Mouse (Mus musculus) inflammation-experienced regulatory T-cells, adult 6 months (primary cell): ENCODE results near the gene Osbpl6. TPM values are rescaled to one million over a fixed set of nuclear protein-coding genes. Genes with fewer than 3 reads are reported as not detected.
"Not testable (repeated sequence)": the region's sequence is repeated elsewhere in the genome, so short reads cannot be mapped to it uniquely, and the experiment has no call there.

Experiments
- ATAC-seq: one replicate; pipeline ENCODE4 v1.8.0; 2017
- polyA plus RNA-seq, 3 experiments: library from polyadenylated mRNA; unstranded; fragments of 100-300 nt; shearing (Covaris generic); gene quantifications; one replicate each; pipeline ENCODE4 v1.2.1; 2017

Gene Osbpl6
- polyA plus RNA-seq, 3 experiments from 2014 or later = 0.09 TPM; not detected in 2

- ATAC-seq = peak; percentile 41
Observed at GRCm38 (mm10) chr2:76566933-76567551, 160.7 kb downstream of the Osbpl6 start.

- no peak for ATAC-seq
Observed at GRCm38 (mm10) chr2:76571543-76571942, 165.2 kb downstream of the Osbpl6 start.

GRCm38 (mm10) chr2:76578911-76579310 is 172.6 kb downstream of the Osbpl6 start:
- no peak for ATAC-seq

GRCm38 (mm10) chr2:76585090-76585489 is 178.8 kb downstream of the Osbpl6 start:
- no peak for ATAC-seq

GRCm38 (mm10) chr2:76586906-76587305 is 180.6 kb downstream of the Osbpl6 start:
- ATAC-seq = no peak

- ATAC-seq = no peak
Observed at GRCm38 (mm10) chr2:76590221-76590620, 183.9 kb downstream of the Osbpl6 start.

- no peak for ATAC-seq
Observed at GRCm38 (mm10) chr2:76592401-76592924, 186.2 kb downstream of the Osbpl6 start.

- no peak for ATAC-seq
Observed at GRCm38 (mm10) chr2:76597521-76597920, 191.2 kb downstream of the Osbpl6 start.

GRCm38 (mm10) chr2:76599214-76599613 is 192.9 kb downstream of the Osbpl6 start:
- no peak for ATAC-seq

GRCm38 (mm10) chr2:76602256-76602655 is 195.9 kb downstream of the Osbpl6 start:
- no peak for ATAC-seq

- ATAC-seq = no peak
Observed at GRCm38 (mm10) chr2:76606704-76607103, 200.4 kb downstream of the Osbpl6 start.

GRCm38 (mm10) chr2:76610326-76611104 is 204.2 kb downstream of the Osbpl6 start:
- ATAC-seq = no peak

- ATAC-seq = no peak
Observed at GRCm38 (mm10) chr2:76611996-76612395, 205.7 kb downstream of the Osbpl6 start.

- ATAC-seq = peak; percentile 41
Observed at GRCm38 (mm10) chr2:76618078-76618477, 211.8 kb downstream of the Osbpl6 start.

- ATAC-seq = no peak
Observed at GRCm38 (mm10) chr2:76620188-76620587, 213.9 kb downstream of the Osbpl6 start.

- ATAC-seq = no peak
Observed at GRCm38 (mm10) chr2:76621724-76622123, 215.4 kb downstream of the Osbpl6 start.

- ATAC-seq = not testable (repeated sequence)
Observed at GRCm38 (mm10) chr2:76622316-76622715, 216.0 kb downstream of the Osbpl6 start.

- no peak for ATAC-seq
Observed at GRCm38 (mm10) chr2:76630293-76630692, 224.0 kb downstream of the Osbpl6 start.

GRCm38 (mm10) chr2:76631600-76631999 is 225.3 kb downstream of the Osbpl6 start:
- ATAC-seq = no peak

- no peak for ATAC-seq
Observed at GRCm38 (mm10) chr2:76639637-76640036, 233.3 kb downstream of the Osbpl6 start.

GRCm38 (mm10) chr2:76643801-76644200 is 237.5 kb downstream of the Osbpl6 start:
- ATAC-seq = no peak

- peak; percentile 9 for ATAC-seq
Observed at GRCm38 (mm10) chr2:76647441-76647869, 241.1 kb downstream of the Osbpl6 start.

- peak; percentile 95 for ATAC-seq
Observed at GRCm38 (mm10) chr2:76647883-76648570, 241.7 kb downstream of the Osbpl6 start, which contains the start of the genes Prkra and Pjvk. Gene Prkra, minus strand, starts transcription at chr2:76648015. Gene Pjvk, plus strand, starts transcription at chr2:76648476.
